Mouse (Mus musculus) kidney, postnatal 0 days (tissue): ENCODE data around the gene Tbc1d1. TPM values are rescaled to one million over a fixed set of nuclear protein-coding genes. Genes with fewer than 3 reads are reported as not detected.

ENCODE experiments used
- ATAC-seq: fragments of 200-750 bp; cut with Nextera tagmentation; replicated peaks from 2 replicates; pipeline ENCODE4 v1.8.0; 2017; ENCODE audit warnings: low read depth, moderate number of reproducible peaks, moderate TSS enrichment, moderate library complexity; ENCODE audit not compliant: low FRiP score
- DNase-seq: peaks from one replicate; pipeline ENCODE4 v3.0.0-alpha.2; 2016; ENCODE audit warnings: low spot score
- H3K27ac ChIP-seq: fragments of 300-500 bp; sonication (generic); 2 replicates; pipeline ENCODE4 v1.5.1; 2014; ENCODE audit warnings: mild to moderate bottlenecking
- H3K27me3 ChIP-seq: fragments of 300-500 bp; sonication (generic); 2 replicates; pipeline ENCODE4 v1.6.1; 2014; ENCODE audit warnings: low read length, mixed read lengths; ENCODE audit not compliant: insufficient read depth
- H3K36me3 ChIP-seq: fragments of 300-500 bp; sonication (generic); 2 replicates; pipeline ENCODE4 v1.6.1; 2014; ENCODE audit warnings: low read length, mixed read lengths; ENCODE audit not compliant: insufficient read depth
- H3K4me1 ChIP-seq: fragments of 300-500 bp; sonication (generic); replicated peaks from 2 replicates; pipeline ENCODE4 v1.6.1; 2014; ENCODE audit warnings: antibody characterized with exemption, low read length, mixed read lengths; ENCODE audit not compliant: insufficient read depth
- H3K4me2 ChIP-seq: fragments of 300-500 bp; sonication (generic); 2 replicates; pipeline ENCODE4 v1.6.1; 2014; ENCODE audit warnings: mild to moderate bottlenecking, low read length, moderate library complexity, mixed read lengths
- H3K4me3 ChIP-seq: fragments of 300-500 bp; sonication (generic); replicated peaks from 2 replicates; pipeline ENCODE4 v1.5.1; 2014; ENCODE audit warnings: low read depth, low read length
- H3K9ac ChIP-seq: fragments of 300-500 bp; sonication (generic); 2 replicates; pipeline ENCODE4 v1.6.1; 2014; ENCODE audit warnings: low read depth, low read length
- H3K9me3 ChIP-seq: fragments of 300-500 bp; sonication (generic); replicated peaks from 2 replicates; pipeline ENCODE4 v1.6.1; 2016; ENCODE audit warnings: low read length, inconsistent platforms, mixed read lengths
- CTCF ChIP-seq: IDR thresholded peaks from 2 replicates; pipeline ENCODE4 v1.5.1; 2016; ENCODE audit warnings: antibody characterized with exemption, low read depth, mild to moderate bottlenecking, moderate library complexity
- whole genome bisulfite sequencing: fragments of 180-500 bp; shearing (Covaris S2); extraction: QIAGEN DNeasy Blood & Tissue Kit; methylation state at CpG from one replicate; pipeline ENCODE4 v1.1.7; 2014; 5-methylcytosine and 5-hydroxymethylcytosine counted together
- polyA plus RNA-seq: library from polyadenylated mRNA; unstranded; fragments of >200 nt; fragmentation: Nextera tagmentation; extraction: Ambion mirVana; gene quantifications from 2 replicates; pipeline ENCODE4 v1.2.1, GENCODE M21; 2015

The Tbc1d1 gene
- polyA plus RNA-seq, 1 experiment from 2014 or later, result 26.2 TPM

DNA sequence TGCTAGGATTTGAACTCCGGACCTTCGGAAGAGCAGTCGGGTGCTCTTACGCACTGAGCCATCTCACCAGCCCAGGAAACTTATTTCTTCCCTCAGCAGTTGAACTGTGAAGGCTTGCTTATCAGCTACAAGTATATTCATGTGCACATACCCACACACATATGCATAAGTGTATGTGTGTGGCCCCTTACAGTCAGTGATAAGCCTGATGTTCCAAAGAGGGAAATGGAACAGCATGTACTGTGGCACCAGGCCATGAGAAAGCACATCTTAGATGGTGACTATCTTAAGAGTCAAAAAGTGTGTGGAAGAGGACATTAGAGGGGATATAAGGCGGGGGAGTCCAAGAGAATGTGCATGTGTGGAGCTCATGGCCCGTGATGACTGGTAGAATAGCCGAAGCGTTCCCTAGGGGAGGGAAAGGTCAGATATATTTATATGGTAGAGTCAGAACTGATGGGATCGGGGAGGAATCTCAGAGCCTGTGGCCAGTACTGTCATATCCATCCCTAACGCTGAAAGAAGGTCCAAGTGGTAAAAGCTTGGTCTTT, 13.0 kb downstream of the Tbc1d1 start:
- Histone ChIP-seq H3K4me1 (0 out of 2 replicates have a peak, but pooled peaks cover 2% of the 10 kb centered on the region), H3K9me3 (no peaks in the 10 kb centered on the region), H3K36me3 (no peaks in the 10 kb centered on the region), H3K9ac (no peak overlapping the region), H3K4me3 (no peak overlapping the region), H3K4me2 (no peak overlapping the region), H3K27me3 (no peaks in the 10 kb centered on the region), H3K27ac (no peak overlapping the region)
- 90% methylated on average over 10 of the region's 10 CpGs for WGBS
- DNase-seq (no peak), ATAC-seq (no peak)
- no peak for TF ChIP-seq CTCF

DNA sequence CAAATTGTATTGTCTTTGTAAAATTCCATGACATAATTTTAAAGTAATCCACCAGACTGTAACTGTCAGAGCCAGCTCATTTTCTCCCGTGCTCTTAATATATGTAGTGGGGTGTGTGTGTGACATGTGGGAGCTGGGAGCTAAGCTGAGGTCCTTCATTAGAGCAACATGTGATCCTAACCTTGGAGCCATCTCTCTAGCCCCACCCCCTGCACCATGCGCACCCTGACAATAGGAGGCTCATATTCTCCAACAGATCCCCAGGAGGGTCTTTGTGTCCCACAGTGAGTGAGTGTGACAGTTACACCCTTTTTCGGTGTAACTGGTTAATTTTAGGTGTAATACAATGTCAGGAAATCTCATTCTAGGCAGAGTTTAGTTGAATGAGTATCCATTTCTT, 16.8 kb downstream of the Tbc1d1 start:
- Histone ChIP-seq H3K9ac (no peak overlapping the region), H3K27me3 (no peaks in the 10 kb centered on the region), H3K4me2 (no peak overlapping the region), H3K4me1 (0 out of 2 replicates have a peak, but pooled peaks cover 2% of the 10 kb centered on the region), H3K36me3 (no peaks in the 10 kb centered on the region), H3K9me3 (no peaks in the 10 kb centered on the region), H3K4me3 (no peak overlapping the region), H3K27ac (no peak overlapping the region)
- ATAC-seq (no peak), DNase-seq (no peak)
- 52% methylated on average over 3 of the region's 3 CpGs for WGBS
- TF ChIP-seq CTCF, result no peak

DNA sequence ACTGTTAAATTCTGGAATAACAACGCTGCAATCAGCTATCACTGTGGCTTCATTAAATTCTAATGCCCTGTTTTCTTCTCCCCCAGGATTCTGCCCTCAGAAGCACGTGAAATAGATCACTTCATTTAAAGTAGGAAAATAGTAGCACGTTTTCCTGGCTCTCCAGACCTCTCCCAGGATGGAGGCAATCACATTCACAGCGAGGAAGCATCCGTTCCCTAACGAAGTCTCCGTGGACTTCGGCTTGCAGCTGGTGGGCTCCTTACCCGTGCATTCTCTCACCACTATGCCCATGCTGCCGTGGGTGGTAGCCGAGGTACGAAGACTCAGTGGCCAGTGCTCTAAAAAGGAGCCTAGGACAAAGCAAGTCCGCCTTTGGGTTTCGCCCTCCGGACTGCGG, 17.2 kb downstream of the Tbc1d1 start:
- no peak for TF ChIP-seq CTCF
- H3K4me2 ChIP-seq, result no peak overlapping the region
- H3K4me3 ChIP-seq, result no peak overlapping the region
- H3K27me3 ChIP-seq, result no peaks in the 10 kb centered on the region
- H3K36me3 ChIP-seq, result no peaks in the 10 kb centered on the region
- no peaks in the 10 kb centered on the region for H3K9me3 ChIP-seq
- H3K27ac ChIP-seq, result no peak overlapping the region
- DNase-seq (no peak), ATAC-seq (no peak)
- no peak overlapping the region for H3K9ac ChIP-seq
- 0 out of 2 replicates have a peak, but pooled peaks cover 2% of the 10 kb centered on the region for H3K4me1 ChIP-seq
- 74% methylated on average over 16 of the region's 16 CpGs for WGBS

DNA sequence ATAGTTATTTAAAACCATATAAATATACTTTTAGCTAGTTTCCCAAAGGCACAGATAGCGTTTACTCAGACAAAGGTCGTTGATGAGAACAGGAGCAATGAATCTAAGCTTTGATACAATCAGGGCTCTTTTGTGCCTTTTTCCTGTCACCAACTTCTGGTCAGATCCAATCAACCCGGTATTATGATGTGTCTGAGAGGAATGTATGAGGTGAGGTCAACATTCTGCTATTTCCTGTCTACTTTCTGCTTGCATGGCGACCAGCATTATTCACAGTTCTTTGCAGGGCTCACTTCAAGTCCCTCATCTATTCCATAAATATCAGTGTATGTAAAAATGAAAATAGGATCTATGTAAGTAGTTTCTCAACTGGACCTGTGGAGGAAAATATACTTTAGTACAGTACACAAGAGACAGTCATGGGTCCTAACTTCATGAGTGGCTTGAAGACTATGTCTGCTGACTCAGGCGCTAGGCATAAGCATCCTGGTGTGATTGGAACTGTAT, 18.4 kb downstream of the Tbc1d1 start:
- H3K9me3 ChIP-seq, result no peaks in the 10 kb centered on the region
- 59% methylated on average over 5 of the region's 5 CpGs for WGBS
- H3K4me3 ChIP-seq, result no peak overlapping the region
- no peaks in the 10 kb centered on the region for H3K27me3 ChIP-seq
- H3K4me1 ChIP-seq, result 0 out of 2 replicates have a peak, but pooled peaks cover 2% of the 10 kb centered on the region
- H3K9ac ChIP-seq, result no peak overlapping the region
- no peak overlapping the region for H3K4me2 ChIP-seq
- no peak for TF ChIP-seq CTCF
- DNase-seq (no peak), ATAC-seq (no peak)
- no peak overlapping the region for H3K27ac ChIP-seq
- no peaks in the 10 kb centered on the region for H3K36me3 ChIP-seq

DNA sequence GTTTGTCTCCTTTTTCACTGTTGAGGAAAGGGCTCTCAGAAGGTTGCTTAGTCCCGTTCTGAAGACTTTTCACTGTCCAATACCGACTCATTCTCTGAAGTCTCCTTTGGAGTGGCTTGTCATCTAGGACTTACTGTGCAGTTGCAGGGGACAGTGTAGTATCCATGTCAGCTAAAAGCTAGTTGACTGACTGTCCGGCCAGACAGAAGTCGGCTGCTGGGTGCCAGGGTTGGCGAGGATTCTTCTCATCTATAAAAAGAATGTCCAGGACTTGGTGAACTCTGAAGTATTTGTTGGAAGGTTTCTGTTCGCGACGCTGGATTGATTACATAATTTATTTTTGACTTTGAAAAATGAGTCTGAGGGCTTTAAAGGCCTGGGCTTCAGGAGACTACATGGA, 24.4 kb downstream of the Tbc1d1 start:
- Histone ChIP-seq H3K4me3 (no peak overlapping the region), H3K36me3 (no peaks in the 10 kb centered on the region), H3K27me3 (no peaks in the 10 kb centered on the region), H3K4me2 (no peak overlapping the region), H3K9me3 (no peaks in the 10 kb centered on the region), H3K4me1 (no peaks in the 10 kb centered on the region), H3K9ac (no peak overlapping the region), H3K27ac (no peak overlapping the region)
- DNase-seq (no peak), ATAC-seq (no peak)
- no peak for TF ChIP-seq CTCF
- WGBS, result 67% methylated on average over 8 of the region's 8 CpGs

DNA sequence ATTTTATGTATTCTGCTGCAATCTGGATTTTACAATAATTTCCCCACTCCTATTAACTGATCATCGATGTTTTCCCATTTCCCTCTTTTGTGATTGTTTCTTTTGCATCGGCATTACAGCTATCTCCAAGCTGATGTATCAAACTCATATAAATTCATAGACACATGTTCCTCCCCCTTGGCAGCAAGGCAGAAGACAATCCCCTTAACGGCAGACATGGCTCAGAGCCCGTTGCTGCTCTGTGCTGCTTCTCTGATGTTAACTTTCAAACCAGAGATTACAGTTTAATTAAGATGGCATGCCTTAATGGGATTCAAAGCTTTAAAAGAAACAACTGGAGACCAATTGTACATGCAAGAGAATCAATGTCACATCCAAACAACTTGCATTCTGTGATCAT, 27.6 kb downstream of the Tbc1d1 start:
- 55% methylated on average over 4 of the region's 4 CpGs for WGBS
- H3K4me2 ChIP-seq, result no peak overlapping the region
- H3K36me3 ChIP-seq, result no peaks in the 10 kb centered on the region
- no peak for TF ChIP-seq CTCF
- no peak overlapping the region for H3K9ac ChIP-seq
- ATAC-seq (no peak), DNase-seq (no peak)
- no peak overlapping the region for H3K4me3 ChIP-seq
- H3K27me3 ChIP-seq, result no peaks in the 10 kb centered on the region
- no peaks in the 10 kb centered on the region for H3K9me3 ChIP-seq
- H3K27ac ChIP-seq, result no peak overlapping the region
- H3K4me1 ChIP-seq, result no peaks in the 10 kb centered on the region

DNA sequence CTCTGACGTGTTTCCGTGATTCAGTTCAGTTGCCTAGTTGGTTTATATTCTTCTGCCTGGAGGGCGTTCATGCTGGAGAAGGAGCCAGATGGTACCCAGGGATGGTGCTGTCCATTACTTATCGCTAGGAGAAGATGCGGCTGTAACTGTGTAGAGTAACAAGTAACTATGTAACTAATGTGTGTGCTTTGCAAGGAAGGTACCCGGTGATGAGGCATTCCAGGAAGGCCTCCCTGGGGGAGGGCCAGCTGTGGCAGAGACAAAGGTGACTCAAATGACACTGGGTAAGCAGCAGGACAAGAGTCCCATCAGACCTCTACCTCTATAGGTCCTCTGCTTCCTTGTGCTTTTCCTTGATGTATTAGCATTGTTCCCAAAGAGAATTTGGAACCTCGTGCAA, 29.2 kb downstream of the Tbc1d1 start:
- whole genome bisulfite sequencing, result 62% methylated on average over 7 of the region's 7 CpGs
- DNase-seq (no peak), ATAC-seq (no peak)
- no peak overlapping the region for H3K27ac ChIP-seq
- H3K27me3 ChIP-seq, result no peaks in the 10 kb centered on the region
- H3K4me3 ChIP-seq, result no peak overlapping the region
- no peak overlapping the region for H3K4me2 ChIP-seq
- no peaks in the 10 kb centered on the region for H3K9me3 ChIP-seq
- H3K4me1 ChIP-seq, result no peaks in the 10 kb centered on the region
- H3K9ac ChIP-seq, result no peak overlapping the region
- no peak for TF ChIP-seq CTCF
- no peaks in the 10 kb centered on the region for H3K36me3 ChIP-seq
